Mouse (Mus musculus) intestine, embryonic 14.5 days (tissue): Measurements from ENCODE around the gene Kcnip1. TPM values are rescaled to one million over a fixed set of nuclear protein-coding genes. Genes with fewer than 3 reads are reported as not detected.

Experiments
- ATAC-seq: fragments of 200-750 bp; cut with Nextera tagmentation; replicated peaks from 2 replicates; pipeline ENCODE4 v1.8.0; 2017; ENCODE audit warnings: low read depth, moderate number of reproducible peaks, moderate TSS enrichment, moderate library complexity; ENCODE audit not compliant: low FRiP score, low TSS enrichment
- DNase-seq: peaks from one replicate; pipeline ENCODE4 v3.0.0-alpha.2; 2018; ENCODE audit warnings: low spot score
- H3K27ac ChIP-seq: fragments of 300-500 bp; sonication (generic); 2 replicates; pipeline ENCODE4 v1.5.1; 2014; ENCODE audit warnings: low read depth, mild to moderate bottlenecking, control low read depth
- H3K27me3 ChIP-seq: fragments of 300-500 bp; sonication (generic); replicated peaks from 2 replicates; pipeline ENCODE4 v1.6.1; 2014; ENCODE audit warnings: low read length, control low read depth; ENCODE audit not compliant: control insufficient read depth, insufficient read depth
- H3K36me3 ChIP-seq: fragments of 300-500 bp; sonication (generic); 2 replicates; pipeline ENCODE4 v1.6.1; 2014; ENCODE audit warnings: low read length, control low read depth; ENCODE audit not compliant: control insufficient read depth, insufficient read depth
- H3K4me1 ChIP-seq: fragments of 300-500 bp; sonication (generic); replicated peaks from 2 replicates; pipeline ENCODE4 v1.6.1; 2014; ENCODE audit warnings: low read length, control low read depth, mixed read lengths; ENCODE audit not compliant: control insufficient read depth, insufficient read depth
- H3K4me2 ChIP-seq: fragments of 300-500 bp; sonication (generic); 2 replicates; pipeline ENCODE4 v1.6.1; 2014; ENCODE audit warnings: low read length
- H3K4me3 ChIP-seq: fragments of 300-500 bp; sonication (generic); 2 replicates; pipeline ENCODE4 v1.5.1; 2014; ENCODE audit warnings: low read depth, low read length, control low read depth, mixed read lengths
- H3K9ac ChIP-seq: fragments of 300-500 bp; sonication (generic); 2 replicates; pipeline ENCODE4 v1.6.1; 2014; ENCODE audit warnings: mild to moderate bottlenecking, low read length
- H3K9me3 ChIP-seq: fragments of 300-500 bp; sonication (generic); 2 replicates; pipeline ENCODE4 v1.6.1; 2016; ENCODE audit warnings: low read length, control low read depth; ENCODE audit not compliant: control insufficient read depth
- WGBS: fragments of 180-500 bp; shearing (Covaris S2); extraction: QIAGEN DNeasy Blood & Tissue Kit; methylation state at CpG from one replicate; pipeline ENCODE4 v1.1.7; 2014; 5-methylcytosine and 5-hydroxymethylcytosine counted together
- polyA plus RNA-seq: library from polyadenylated mRNA; unstranded; fragments of >200 nt; fragmentation: Nextera tagmentation; extraction: Ambion mirVana; gene quantifications from 2 replicates; pipeline ENCODE4 v1.2.1, GENCODE M21; 2014

Gene Kcnip1
- polyA plus RNA-seq, 1 experiment from 2014 or later, result 13.1 TPM

- Histone ChIP-seq H3K4me2 (no peak overlapping the region), H3K9ac (no peak overlapping the region), H3K4me3 (no peak overlapping the region), H3K36me3 (no peaks in the 10 kb centered on the region), H3K27me3 (no peaks in the 10 kb centered on the region), H3K4me1 (no peaks in the 10 kb centered on the region; the same call in 1 of the 2 replicates), H3K27ac (no peak overlapping the region), H3K9me3 (no peaks in the 10 kb centered on the region)
- 91% methylated on average over 7 of the region's 7 CpGs for WGBS
- ATAC-seq, result no peak
- DNase-seq, result no peak
Observed at GRCm38 (mm10) chr11:33820876-33821275, 172.1 kb downstream of the Kcnip1 start.

- Histone ChIP-seq H3K27me3 (no peaks in the 10 kb centered on the region), H3K9me3 (no peaks in the 10 kb centered on the region), H3K4me2 (no peak overlapping the region), H3K4me1 (no peaks in the 10 kb centered on the region; the same call in 1 of the 2 replicates), H3K4me3 (no peak overlapping the region), H3K9ac (no peak overlapping the region), H3K27ac (no peak overlapping the region), H3K36me3 (no peaks in the 10 kb centered on the region)
- WGBS, result 24% methylated on average over 5 of the region's 5 CpGs
- DNase-seq, result no peak
- ATAC-seq, result no peak
Observed at GRCm38 (mm10) chr11:33818861-33819503, 174.0 kb downstream of the Kcnip1 start.

GRCm38 (mm10) chr11:33816020-33816419 lies 176.9 kb downstream of the Kcnip1 start:
- Histone ChIP-seq H3K27ac (no peak overlapping the region), H3K4me2 (no peak overlapping the region), H3K9ac (no peak overlapping the region), H3K27me3 (no peaks in the 10 kb centered on the region), H3K36me3 (no peaks in the 10 kb centered on the region), H3K4me3 (no peak overlapping the region), H3K4me1 (no peaks in the 10 kb centered on the region), H3K9me3 (no peaks in the 10 kb centered on the region)
- WGBS, result 27% methylated on average over 3 of the region's 3 CpGs
- ATAC-seq (no peak), DNase-seq (no peak)

DNA sequence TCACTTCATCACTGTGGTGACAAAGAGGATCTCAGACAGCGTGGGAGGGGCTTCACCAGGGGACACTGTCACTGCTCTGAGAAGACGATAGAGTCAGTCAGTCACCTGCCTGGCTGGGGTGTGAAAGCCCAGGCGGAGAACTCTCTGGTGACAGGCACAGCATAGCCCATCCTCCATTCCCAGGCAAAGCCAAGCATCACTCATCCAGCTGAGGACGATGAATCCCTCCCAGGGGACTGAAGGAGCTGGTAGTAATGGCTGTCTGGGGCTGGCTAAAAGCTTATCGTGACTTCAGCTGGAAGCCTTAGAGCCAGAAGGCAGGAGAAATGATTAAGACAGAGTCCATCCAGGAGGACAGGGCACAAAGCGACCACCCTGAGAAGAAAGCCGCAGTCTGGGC lies 182.8 kb downstream of the Kcnip1 start:
- H3K27ac ChIP-seq, result no peak overlapping the region
- H3K9ac ChIP-seq, result no peak overlapping the region
- no peaks in the 10 kb centered on the region for H3K36me3 ChIP-seq
- DNase-seq (no peak), ATAC-seq (no peak)
- H3K9me3 ChIP-seq, result no peaks in the 10 kb centered on the region
- 59% methylated on average over 7 of the region's 7 CpGs for WGBS
- no peak overlapping the region for H3K4me2 ChIP-seq
- no peaks in the 10 kb centered on the region for H3K27me3 ChIP-seq
- no peak overlapping the region for H3K4me3 ChIP-seq
- H3K4me1 ChIP-seq, result no peaks in the 10 kb centered on the region

- ATAC-seq (no peak), DNase-seq (no peak)
- Histone ChIP-seq H3K27me3 (no peaks in the 10 kb centered on the region), H3K9me3 (no peaks in the 10 kb centered on the region), H3K4me2 (no peak overlapping the region), H3K4me3 (no peak overlapping the region), H3K27ac (no peak overlapping the region), H3K36me3 (no peaks in the 10 kb centered on the region), H3K4me1 (no peaks in the 10 kb centered on the region), H3K9ac (no peak overlapping the region)
- 79% methylated on average over 2 of the region's 2 CpGs for WGBS
Observed at GRCm38 (mm10) chr11:33803093-33803492, 189.9 kb downstream of the Kcnip1 start.

DNA sequence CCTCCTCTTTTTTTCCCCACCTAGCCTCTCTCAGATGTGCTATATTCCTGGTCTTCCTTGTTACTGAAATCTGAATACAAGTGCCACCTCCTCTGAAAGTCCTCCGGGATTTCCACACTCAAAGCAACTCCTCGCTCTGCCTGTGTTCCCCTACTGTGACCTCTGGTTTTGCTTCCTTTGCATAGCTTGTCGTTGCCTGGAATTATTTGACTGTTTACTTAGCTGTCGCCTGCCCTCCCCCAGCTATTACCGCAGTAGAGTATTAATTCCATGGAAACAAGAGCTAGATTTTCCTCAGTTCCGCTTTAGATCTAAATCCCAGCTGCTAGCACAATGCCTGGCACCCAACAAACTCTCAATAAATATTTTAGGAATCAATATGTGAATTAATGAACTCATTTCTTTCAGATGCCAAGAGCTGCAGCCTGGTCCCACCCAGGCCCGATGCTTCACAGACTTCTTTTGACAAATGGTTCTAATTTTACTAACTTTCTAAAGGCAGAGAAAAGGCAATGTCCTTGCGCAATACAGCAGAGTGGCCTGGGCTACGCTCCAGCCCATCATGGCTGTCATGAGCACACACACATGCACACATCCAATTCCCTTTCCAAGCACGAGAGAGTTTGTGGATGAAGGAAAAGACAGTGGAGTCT lies 192.4 kb downstream of the Kcnip1 start:
- H3K9ac ChIP-seq, result no peak overlapping the region
- H3K36me3 ChIP-seq, result no peaks in the 10 kb centered on the region
- H3K27ac ChIP-seq, result no peak overlapping the region
- ATAC-seq (no peak), DNase-seq (no peak)
- no peak overlapping the region for H3K4me3 ChIP-seq
- 52% methylated on average over 10 of the region's 10 CpGs for WGBS
- no peaks in the 10 kb centered on the region for H3K9me3 ChIP-seq
- no peaks in the 10 kb centered on the region for H3K4me1 ChIP-seq
- H3K4me2 ChIP-seq, result no peak overlapping the region
- no peaks in the 10 kb centered on the region for H3K27me3 ChIP-seq

GRCm38 (mm10) chr11:33799933-33800332 lies 193.0 kb downstream of the Kcnip1 start:
- Histone ChIP-seq H3K4me1 (no peaks in the 10 kb centered on the region), H3K4me2 (no peak overlapping the region), H3K27ac (no peak overlapping the region), H3K9me3 (no peaks in the 10 kb centered on the region), H3K9ac (no peak overlapping the region), H3K36me3 (no peaks in the 10 kb centered on the region), H3K4me3 (no peak overlapping the region), H3K27me3 (no peaks in the 10 kb centered on the region)
- 0% methylated on average over 1 of the region's 1 CpGs for WGBS
- ATAC-seq, result no peak
- DNase-seq, result no peak

GRCm38 (mm10) chr11:33798094-33798648 lies 194.8 kb downstream of the Kcnip1 start:
- DNase-seq (no peak), ATAC-seq (no peak)
- Histone ChIP-seq H3K9ac (no peak overlapping the region), H3K4me3 (no peak overlapping the region), H3K4me2 (no peak overlapping the region), H3K27me3 (no peaks in the 10 kb centered on the region), H3K9me3 (no peaks in the 10 kb centered on the region), H3K4me1 (no peaks in the 10 kb centered on the region), H3K36me3 (no peaks in the 10 kb centered on the region), H3K27ac (no peak overlapping the region)
- WGBS, result 47% methylated on average over 12 of the region's 12 CpGs

GRCm38 (mm10) chr11:33787362-33787761 lies 205.6 kb downstream of the Kcnip1 start:
- Histone ChIP-seq H3K4me2 (no peak overlapping the region), H3K4me3 (no peak overlapping the region), H3K9ac (no peak overlapping the region), H3K27me3 (no peaks in the 10 kb centered on the region), H3K9me3 (no peaks in the 10 kb centered on the region), H3K4me1 (no peaks in the 10 kb centered on the region), H3K27ac (no peak overlapping the region), H3K36me3 (no peaks in the 10 kb centered on the region)
- WGBS, result 29% methylated on average over 5 of the region's 5 CpGs
- ATAC-seq (no peak), DNase-seq (peak; percentile 87)
